Mouse (Mus musculus) adipocyte (in vitro differentiated cells): ENCODE results near the gene Tulp1.

Experiments used
- DNase-seq: peaks from one replicate; pipeline ENCODE4 v3.0.0-alpha.2; 2016; ENCODE audit warnings: low spot score

Gene Tulp1

DNA sequence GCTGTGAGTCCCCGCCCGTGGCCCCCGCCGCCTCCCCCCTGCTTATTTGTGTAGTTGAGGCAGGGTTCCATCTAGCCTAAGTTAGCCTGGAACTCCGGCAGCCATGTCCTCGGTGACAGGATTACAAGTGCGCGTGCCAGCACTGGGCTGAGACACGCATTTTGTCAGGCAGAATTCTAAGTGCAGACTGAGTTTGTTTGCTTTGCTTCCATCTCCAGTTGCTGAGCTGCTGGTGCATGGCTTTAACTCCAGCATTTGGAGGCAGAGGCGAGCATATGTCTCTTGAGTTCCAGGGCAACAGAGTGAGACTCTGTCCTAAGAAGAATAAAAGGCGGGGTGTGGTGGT is 51.2 kb downstream of the Tulp1 start:
- DNase-seq, result peak; percentile 60

DNA sequence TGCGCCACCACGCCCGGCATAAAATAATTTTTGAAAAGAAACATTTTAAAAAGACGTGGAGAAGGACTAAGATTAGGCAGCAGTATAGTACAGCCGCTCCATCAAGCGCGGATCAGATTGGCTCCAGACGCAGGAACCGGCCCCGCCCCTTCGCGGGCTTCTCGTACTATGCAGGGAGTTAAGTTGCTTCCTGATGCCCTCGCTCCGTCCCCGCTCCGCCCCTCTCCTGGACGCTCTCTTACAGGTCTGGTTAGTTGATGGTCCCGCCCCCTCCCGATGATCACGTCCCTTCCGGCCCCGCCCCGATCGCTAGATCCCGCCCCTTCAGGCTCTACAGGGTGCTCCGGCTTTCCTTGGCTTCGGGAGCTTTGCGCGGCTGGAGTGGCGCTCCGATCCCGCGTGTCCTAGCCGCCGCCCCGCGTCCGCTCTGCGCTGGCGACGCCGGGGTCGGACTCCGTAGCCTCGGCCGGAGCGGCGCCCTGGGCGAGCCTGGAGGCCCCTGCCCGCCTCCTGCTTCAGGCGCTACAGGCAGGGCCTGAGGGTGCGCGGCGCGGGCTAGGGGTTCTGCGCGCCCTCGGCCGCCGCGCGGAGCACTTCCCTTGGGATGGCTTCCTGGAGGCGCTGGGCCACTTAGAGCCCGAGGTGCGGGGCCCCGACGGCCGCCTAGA is 51.7 kb downstream of the Tulp1 start, which contains the start of gene Fance:
Gene Fance (plus strand): TSS at position 308 of the 668 bp plus-strand sequence.
- peak; percentile 100 for DNase-seq

DNA sequence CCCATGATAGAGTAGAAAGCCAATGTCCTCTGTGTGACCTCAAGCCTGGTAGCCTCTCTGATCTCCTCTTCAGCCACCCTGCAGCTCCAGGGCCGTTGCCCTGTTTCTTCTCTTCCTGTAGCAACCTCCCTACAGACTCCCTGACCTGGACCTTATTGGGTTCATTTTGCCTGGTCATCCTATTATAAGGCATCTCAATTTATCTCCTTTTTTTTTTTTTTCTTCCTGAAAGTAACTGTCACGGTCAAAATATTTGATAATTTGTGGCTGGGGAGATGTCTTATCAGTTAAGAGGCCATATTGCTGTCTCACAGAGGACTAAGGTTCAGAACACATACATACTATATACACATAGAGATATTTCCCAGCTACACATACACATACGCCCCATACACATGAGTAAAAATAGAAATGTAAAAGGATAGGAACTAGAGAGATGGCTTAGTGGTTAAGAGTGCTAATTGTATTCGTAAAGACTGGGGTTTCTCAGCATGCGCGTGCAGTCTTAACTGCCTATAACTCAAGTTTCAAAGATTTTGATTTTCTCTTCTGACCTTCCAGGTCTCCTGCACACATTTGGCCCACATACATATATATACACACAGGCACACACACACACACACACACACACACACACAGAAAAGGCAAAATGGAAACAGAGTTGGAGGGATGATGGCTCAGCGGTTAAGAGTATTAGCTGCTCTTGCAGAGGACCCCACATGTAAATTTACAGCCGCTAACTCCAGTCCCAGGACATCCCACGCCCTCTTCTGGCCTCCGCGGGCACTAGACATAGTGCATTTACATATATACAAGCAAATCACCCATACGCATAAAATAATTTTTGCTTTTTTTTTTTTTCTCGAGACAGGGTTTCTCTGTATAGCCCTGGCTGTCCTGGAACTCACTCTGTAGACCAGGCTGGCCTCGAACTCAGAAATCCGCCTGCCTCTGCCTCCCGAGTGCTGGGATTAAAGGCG is 52.5 kb downstream of the Tulp1 start:
- peak; percentile 33 for DNase-seq

GRCm38 (mm10) chr17:28311366-28312132 is 53.5 kb downstream of the Tulp1 start:
- no peak for DNase-seq

GRCm38 (mm10) chr17:28310831-28311230 is 54.2 kb downstream of the Tulp1 start:
- DNase-seq, result no peak

DNA sequence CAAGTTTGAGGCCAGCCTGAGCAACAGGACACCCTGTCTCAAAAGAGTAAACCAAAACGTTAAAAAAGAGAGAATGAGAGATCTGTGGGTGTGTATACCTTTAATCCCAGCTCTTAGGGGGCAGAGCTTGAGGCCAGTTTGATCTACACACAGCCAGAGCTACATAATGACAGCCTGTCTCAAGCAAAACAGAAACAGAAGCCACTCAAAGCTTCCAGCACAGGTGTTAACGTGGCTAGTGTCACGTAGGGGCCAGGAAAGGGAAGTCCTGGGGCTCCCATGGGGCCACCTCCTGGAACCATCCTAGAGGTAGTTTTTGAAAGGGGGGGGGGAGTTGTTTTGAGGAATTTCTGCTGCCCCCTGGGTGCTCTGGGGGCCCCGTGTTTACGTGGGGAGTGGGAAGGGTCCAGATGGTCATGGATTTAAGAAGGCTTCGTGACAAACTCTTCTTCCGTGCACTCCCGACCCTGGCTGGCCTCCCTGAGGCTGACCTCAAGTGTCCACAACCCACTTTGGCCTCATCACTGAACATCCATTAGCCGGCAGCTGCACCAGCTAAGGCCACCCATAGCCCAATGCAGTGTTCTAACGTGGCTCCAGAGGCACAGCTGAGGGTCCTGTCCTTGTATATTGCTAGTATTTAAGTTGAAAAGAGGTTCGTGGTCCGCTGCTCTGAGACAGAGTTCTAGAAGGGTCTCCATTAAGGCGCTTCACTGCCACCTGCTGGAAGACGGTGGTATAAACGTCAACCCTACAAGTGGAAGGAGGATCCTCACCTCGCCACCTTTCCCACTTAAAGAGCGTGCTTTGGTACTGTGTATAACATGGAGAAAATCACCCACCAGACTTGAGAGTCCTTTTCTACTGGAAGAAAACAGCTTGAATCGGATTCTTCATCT is 56.5 kb downstream of the Tulp1 start:
- DNase-seq, result peak; percentile 90

GRCm38 (mm10) chr17:28305172-28305571 is 59.9 kb downstream of the Tulp1 start:
- DNase-seq, result no peak
